Mouse (Mus musculus): ENCODE data around the gene Tmem251. TPM values are rescaled to one million over a fixed set of nuclear protein-coding genes. Genes with fewer than 3 reads are reported as not detected.

Gene Tmem251
- polyA plus RNA-seq (2015; fragmentation: Nextera tagmentation; extraction: Ambion mirVana): 10.5 and 10.9 TPM in 2 replicates

DNA sequence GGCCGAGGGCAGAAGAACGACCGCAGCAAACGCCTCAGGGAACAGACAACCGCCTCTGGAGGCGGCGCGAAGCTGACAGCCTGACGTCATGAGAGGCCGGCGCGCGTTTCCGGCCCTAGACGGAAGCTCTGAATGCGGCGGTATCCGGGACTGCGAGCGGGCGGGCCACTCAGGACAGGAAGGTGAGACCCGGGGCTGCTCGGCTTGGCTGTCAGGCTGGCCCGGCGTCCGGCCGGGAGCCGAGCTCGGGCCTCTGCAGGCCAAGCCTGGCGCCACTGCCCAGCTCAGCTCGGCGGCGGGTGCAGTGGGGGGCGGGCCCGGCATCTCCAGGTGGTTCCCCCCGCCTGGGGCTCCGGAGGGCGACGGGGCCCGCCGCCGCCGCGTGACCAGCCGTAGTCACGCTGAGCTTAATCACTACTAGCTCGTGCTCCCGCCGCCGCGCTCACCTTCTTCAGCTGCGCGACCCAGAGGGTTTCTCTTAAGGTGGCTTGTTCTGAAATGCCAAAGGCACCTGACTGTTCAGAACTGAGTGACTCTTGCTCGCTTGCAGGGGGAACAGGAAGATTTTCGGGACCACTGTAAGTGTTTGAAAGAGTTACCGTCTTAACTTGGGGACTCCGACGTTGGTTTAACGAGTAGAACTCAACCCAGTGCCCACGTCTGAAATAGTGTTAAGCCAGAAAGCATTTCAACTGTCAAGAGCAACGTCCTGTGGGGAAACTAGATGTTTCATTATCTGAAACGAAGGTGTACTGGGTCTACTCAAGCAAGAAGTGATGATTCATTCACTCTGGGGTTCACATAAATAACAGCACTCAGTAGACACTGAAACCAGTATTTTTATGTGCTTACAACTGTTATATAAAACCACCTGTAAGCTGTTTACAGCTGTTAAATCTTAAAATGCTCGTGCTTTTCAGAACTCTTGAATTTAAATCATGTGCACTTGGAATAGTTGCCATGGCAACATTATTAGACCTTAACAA is at the start of gene Tmem251, which contains the start of gene Moap1:
Gene Tmem251 (plus strand): TSS at position 174 of the 986 bp plus-strand sequence.
Gene Moap1 (minus strand): TSS at position 73 of the 986 bp plus-strand sequence.
- DNase-seq (ENCODE audit: low spot score): peak; percentile 94
- peak within 1 kb of the TSS; percentile 84 for H3K9ac ChIP-seq (ENCODE audit: low read length)
- no peak for TF ChIP-seq EP300 (optimal IDR thresholded peaks at IDR 0.05)
- peak; percentile 19; the same call in 1 of the 2 replicates for TF ChIP-seq CTCF (IDR thresholded peaks at IDR 0.05; ENCODE audit: low read depth)
- no peaks in the 10 kb centered on the region; the same call in 1 of the 2 replicates for H3K36me3 ChIP-seq (ENCODE audit: control insufficient read depth, insufficient read depth, low read length)
- WGBS: under 1% methylated on average over 51 of the region's 63 CpGs
- H3K27me3 ChIP-seq (ENCODE audit: control insufficient read depth, insufficient read depth, low read length): no peaks in the 10 kb centered on the region
- H3K4me3 ChIP-seq (ENCODE audit: low read depth, low read length): peak within 1 kb of the TSS; percentile 84
- H3K27ac ChIP-seq (replicated peaks): peak within 1 kb of the TSS; percentile 97
- peak within 1 kb of the TSS; percentile 85 for H3K4me2 ChIP-seq (replicated peaks; ENCODE audit: low read depth)
- H3K9me3 ChIP-seq (ENCODE audit: control insufficient read depth, low read length): no peaks in the 10 kb centered on the region
- H3K4me1 ChIP-seq (replicated peaks; ENCODE audit: control insufficient read depth, insufficient read depth): 0 out of 2 replicates have a peak, but pooled peaks cover 3% of the 10 kb centered on the region
- ATAC-seq (ENCODE audit: low FRiP score, low TSS enrichment): peak; percentile 97

DNA sequence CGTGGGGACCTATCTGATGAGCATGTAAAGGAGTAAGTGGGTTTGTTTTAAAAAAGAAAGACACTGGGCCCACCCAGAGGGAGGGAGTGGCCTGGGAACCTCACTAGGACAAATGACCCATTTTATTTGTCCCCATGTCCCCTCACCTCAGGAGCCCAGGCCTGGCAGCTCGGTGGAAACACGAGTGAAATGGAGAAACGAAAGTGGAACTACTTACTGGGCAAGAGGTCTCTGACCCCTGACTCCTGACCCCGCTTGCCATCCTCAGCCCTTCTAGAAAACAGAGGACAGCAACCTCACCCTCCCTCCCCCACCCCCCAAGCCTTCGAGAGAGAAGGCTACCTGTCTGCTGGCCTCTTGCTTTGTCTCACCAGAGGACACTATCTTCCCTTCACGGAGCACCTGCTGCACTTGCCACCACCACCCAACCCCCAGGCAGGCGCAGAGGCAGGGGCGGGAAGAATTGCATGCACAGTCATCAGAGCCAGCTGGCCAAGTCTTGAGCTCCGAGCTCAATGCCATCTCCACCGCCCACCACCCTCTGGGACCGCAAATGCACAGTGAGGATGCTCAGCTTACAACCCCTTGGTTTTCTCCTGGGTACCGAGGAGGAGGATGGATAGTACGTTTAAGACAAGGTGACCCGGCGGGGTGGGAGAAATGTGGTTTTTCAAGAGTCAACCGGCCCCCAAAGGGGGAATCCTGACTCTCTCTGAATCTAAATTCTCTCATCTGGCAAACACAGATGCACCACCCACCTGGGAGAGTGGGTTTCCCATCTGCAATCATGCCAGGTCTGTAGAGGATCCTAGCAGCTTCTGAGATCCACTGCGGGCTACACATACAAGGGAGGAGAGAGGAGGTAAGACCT is 48.0 kb upstream of the Tmem251 start:
- no peak for DNase-seq (ENCODE audit: low spot score)
- Histone ChIP-seq H3K9me3 (ENCODE audit: control insufficient read depth, low read length) (no peaks in the 10 kb centered on the region), H3K27me3 (ENCODE audit: control insufficient read depth, insufficient read depth, low read length) (no peaks in the 10 kb centered on the region), H3K4me3 (ENCODE audit: low read depth, low read length) (no peak overlapping the region), H3K4me2 (replicated peaks; ENCODE audit: low read depth) (no peak overlapping the region), H3K27ac (replicated peaks) (no peak overlapping the region), H3K36me3 (ENCODE audit: control insufficient read depth, insufficient read depth, low read length) (no peaks in the 10 kb centered on the region), H3K9ac (ENCODE audit: low read length) (no peak overlapping the region), H3K4me1 (replicated peaks; ENCODE audit: control insufficient read depth, insufficient read depth) (peaks cover 12% of the 10 kb centered on the region)
- 64% methylated on average over 18 of the region's 18 CpGs for WGBS
- ATAC-seq (ENCODE audit: low FRiP score, low TSS enrichment): no peak
- TF ChIP-seq CTCF (IDR thresholded peaks at IDR 0.05; ENCODE audit: low read depth) (no peak), EP300 (optimal IDR thresholded peaks at IDR 0.05) (no peak)

GRCm38 (mm10) chr12:102696635-102697354 is 46.8 kb upstream of the Tmem251 start:
- DNase-seq (ENCODE audit: low spot score) (no peak), ATAC-seq (ENCODE audit: low FRiP score, low TSS enrichment) (no peak)
- Histone ChIP-seq H3K4me1 (replicated peaks; ENCODE audit: control insufficient read depth, insufficient read depth) (peaks cover 12% of the 10 kb centered on the region), H3K9me3 (ENCODE audit: control insufficient read depth, low read length) (no peaks in the 10 kb centered on the region), H3K4me2 (replicated peaks; ENCODE audit: low read depth) (no peak overlapping the region), H3K36me3 (ENCODE audit: control insufficient read depth, insufficient read depth, low read length) (no peaks in the 10 kb centered on the region), H3K9ac (ENCODE audit: low read length) (0 out of 2 replicates have a peak overlapping the region, but pooled peaks have one; percentile 23), H3K27me3 (ENCODE audit: control insufficient read depth, insufficient read depth, low read length) (no peaks in the 10 kb centered on the region), H3K27ac (replicated peaks) (no peak overlapping the region), H3K4me3 (ENCODE audit: low read depth, low read length) (no peak overlapping the region)
- TF ChIP-seq EP300 (optimal IDR thresholded peaks at IDR 0.05) (no peak), CTCF (IDR thresholded peaks at IDR 0.05; ENCODE audit: low read depth) (no peak)
- 59% methylated on average over 14 of the region's 14 CpGs for WGBS

- no peak overlapping the region for H3K9ac ChIP-seq (ENCODE audit: low read length)
- 69% methylated on average over 7 of the region's 7 CpGs for WGBS
- no peaks in the 10 kb centered on the region for H3K9me3 ChIP-seq (ENCODE audit: control insufficient read depth, low read length)
- no peak overlapping the region for H3K27ac ChIP-seq (replicated peaks)
- H3K36me3 ChIP-seq (ENCODE audit: control insufficient read depth, insufficient read depth, low read length): no peaks in the 10 kb centered on the region
- TF ChIP-seq EP300 (optimal IDR thresholded peaks at IDR 0.05): no peak
- no peak for TF ChIP-seq CTCF (IDR thresholded peaks at IDR 0.05; ENCODE audit: low read depth)
- no peak for DNase-seq (ENCODE audit: low spot score)
- no peak overlapping the region for H3K4me2 ChIP-seq (replicated peaks; ENCODE audit: low read depth)
- no peak overlapping the region for H3K4me3 ChIP-seq (ENCODE audit: low read depth, low read length)
- ATAC-seq (ENCODE audit: low FRiP score, low TSS enrichment): no peak
- peaks cover 10% of the 10 kb centered on the region for H3K4me1 ChIP-seq (replicated peaks; ENCODE audit: control insufficient read depth, insufficient read depth)
- no peaks in the 10 kb centered on the region for H3K27me3 ChIP-seq (ENCODE audit: control insufficient read depth, insufficient read depth, low read length)
Observed at GRCm38 (mm10) chr12:102697381-102697780, 46.2 kb upstream of the Tmem251 start.

DNA sequence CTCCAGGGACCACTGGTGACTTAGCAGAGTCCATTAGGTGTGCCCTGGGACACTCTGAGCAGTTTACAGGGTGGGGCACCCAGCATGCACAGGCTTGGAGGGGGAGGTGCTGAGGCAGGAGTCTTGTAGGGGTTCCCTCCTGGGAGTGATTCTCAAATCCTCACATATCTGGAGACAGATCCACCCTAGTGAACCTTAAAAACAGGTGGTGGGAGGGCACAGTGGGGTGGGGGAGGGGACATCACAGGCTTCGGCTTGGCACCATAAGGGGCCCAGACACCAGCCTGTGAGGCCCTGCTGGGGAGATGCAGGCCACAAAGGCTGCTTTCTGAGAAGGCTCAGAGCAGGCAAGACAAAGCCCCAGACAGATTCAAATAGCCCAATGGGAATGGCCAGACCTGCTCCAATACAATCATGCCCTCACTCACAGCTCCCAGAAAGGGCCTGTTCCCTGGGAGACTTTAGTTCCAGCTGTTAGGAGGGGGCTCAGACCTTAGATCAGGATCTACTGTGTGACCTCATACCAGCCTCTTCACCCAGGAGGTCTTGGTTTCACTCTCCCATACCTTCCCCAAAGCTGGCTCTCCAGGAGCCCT is 45.4 kb upstream of the Tmem251 start:
- Histone ChIP-seq H3K9ac (ENCODE audit: low read length) (0 out of 2 replicates have a peak overlapping the region, but pooled peaks have one; percentile 23), H3K9me3 (ENCODE audit: control insufficient read depth, low read length) (no peaks in the 10 kb centered on the region), H3K4me1 (replicated peaks; ENCODE audit: control insufficient read depth, insufficient read depth) (peaks cover 10% of the 10 kb centered on the region), H3K4me2 (replicated peaks; ENCODE audit: low read depth) (no peak overlapping the region), H3K36me3 (ENCODE audit: control insufficient read depth, insufficient read depth, low read length) (no peaks in the 10 kb centered on the region), H3K27ac (replicated peaks) (peak overlapping the region; percentile 63), H3K4me3 (ENCODE audit: low read depth, low read length) (no peak overlapping the region), H3K27me3 (ENCODE audit: control insufficient read depth, insufficient read depth, low read length) (no peaks in the 10 kb centered on the region)
- peak; percentile 42 for DNase-seq (ENCODE audit: low spot score)
- peak; percentile 64 for ATAC-seq (ENCODE audit: low FRiP score, low TSS enrichment)
- 52% methylated on average over 1 of the region's 1 CpGs for WGBS
- TF ChIP-seq EP300 (optimal IDR thresholded peaks at IDR 0.05): no peak
- TF ChIP-seq CTCF (IDR thresholded peaks at IDR 0.05; ENCODE audit: low read depth): no peak
